Mouse (Mus musculus) lung, adult 18-20 months (tissue): ENCODE measurements at regions not wholly inside any gene's neighbourhood (a gene's known extent, or its start where the extent isn't known, plus 50 kb on each side); places are given as distances from the start of the nearest gene placed in this dataset.
A peak's percentile ranks its signal among the peaks of the same experiment; 100 is the strongest.

Experiments used
- DNase-seq, 2 experiments: peaks; one replicate each; pipeline ENCODE4 v3.0.0; 2022; ENCODE audit warnings: mixed read lengths in 2 of 2

DNA sequence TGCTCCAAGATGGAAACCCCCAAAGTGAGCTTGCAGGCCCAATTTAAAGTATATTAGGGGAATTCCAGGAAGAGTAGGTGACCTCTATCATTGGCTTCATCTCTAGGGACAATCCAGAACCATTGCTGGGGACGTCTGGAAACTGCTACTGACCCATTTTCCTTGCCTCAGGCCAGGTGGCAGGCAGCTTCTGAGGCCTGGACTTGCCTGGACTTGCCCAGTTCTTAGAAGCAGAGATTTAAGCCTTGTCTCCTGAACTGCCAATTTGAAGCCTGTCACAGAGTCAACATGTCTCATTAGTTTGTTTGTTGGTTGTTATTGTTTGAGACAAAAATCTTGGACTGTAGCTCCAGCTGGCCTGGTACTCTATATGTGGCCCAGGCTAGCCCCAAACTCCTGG is 151.1 kb downstream of the Sp3 start:
- no peak for DNase-seq

DNA sequence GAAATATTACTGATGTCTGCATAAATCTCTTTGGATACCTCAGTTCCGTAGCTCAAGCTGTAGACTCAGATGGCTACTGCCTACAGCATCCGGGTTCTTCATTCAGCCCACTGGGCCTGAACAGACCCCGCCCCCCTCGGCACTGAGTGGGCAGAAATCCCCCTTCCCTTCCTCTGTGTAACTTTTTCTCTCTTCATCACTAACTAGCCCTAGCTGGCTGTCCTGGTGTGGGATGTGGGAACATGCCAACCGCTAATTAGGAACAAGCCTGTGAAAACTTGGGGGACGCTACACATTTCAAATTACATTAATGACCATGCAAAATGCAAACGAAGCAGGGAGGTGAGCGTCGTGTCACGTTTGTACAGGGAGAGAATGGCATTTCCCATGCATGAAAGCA is 147.5 kb downstream of the Sp3 start:
- no peak for DNase-seq

DNA sequence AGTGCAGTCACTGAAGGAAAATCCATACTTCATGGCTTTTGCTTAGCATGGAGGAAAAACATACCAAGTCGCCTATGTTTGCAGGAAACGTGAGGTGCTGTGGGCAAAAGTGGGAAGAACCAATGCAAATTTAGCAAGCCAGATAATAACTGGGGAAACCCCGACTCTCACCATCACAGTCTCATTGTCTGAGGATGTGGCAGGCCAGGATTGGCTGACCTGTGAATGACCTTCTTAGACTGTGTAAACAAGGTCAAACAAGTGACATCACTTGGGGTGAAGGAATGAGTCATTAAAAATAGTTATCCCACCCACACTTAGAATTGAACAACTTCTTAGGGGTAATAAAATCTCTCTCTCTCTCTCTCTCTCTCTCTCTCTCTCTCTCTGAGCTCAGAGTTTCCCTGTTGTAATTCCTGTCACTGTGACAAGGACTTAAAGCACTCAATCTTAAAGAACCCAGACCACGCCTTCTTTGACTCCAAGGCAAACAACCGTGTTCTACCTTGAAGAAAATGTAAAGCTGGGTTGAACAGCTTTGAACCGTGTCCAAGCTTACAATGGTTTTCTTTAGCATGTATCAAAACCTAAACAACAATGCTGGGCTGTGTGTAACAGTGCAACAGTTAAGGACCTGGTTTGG is 142.0 kb downstream of the Sp3 start:
- DNase-seq = peak; percentile 14 to 19

DNA sequence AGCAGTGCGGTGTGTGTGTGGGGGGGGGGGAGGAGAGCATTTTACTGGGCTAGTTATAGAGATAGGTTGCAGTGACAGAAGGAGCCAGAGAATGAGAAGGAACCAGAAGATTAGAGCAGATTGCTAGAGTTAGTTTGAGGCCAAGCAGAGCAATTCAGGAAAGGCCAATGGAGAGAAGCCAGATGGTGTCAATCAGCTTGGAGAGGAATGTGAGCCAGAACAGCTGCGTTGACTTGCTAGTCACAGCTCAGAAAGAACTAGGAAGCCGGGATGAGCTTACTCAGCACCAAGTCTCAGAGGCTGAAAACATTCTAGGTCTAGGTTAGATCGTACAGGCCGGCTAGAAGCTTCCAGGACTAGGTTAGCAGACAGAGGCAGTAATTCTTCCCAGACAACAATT is 140.6 kb downstream of the Sp3 start:
- DNase-seq = no peak

DNA sequence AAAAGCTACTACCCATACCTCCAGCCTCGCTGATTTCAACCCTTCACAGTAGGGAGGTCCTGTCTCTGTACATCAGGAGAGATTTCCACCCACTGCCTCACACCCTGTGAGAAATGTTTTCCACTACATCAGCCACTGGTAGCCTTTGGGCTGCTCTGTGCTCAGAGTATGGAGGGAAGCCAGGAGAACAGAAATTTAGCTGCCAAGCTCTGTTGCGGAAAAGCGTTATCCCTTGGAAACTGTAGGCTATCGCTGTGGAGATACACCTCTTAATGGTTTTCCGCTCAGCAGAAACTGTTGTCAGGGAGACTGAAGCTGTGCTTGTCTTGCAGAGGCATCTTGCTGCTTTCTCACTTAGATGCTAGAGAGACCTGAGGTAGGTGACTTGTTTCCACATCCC is 138.9 kb downstream of the Sp3 start:
- no peak for DNase-seq

DNA sequence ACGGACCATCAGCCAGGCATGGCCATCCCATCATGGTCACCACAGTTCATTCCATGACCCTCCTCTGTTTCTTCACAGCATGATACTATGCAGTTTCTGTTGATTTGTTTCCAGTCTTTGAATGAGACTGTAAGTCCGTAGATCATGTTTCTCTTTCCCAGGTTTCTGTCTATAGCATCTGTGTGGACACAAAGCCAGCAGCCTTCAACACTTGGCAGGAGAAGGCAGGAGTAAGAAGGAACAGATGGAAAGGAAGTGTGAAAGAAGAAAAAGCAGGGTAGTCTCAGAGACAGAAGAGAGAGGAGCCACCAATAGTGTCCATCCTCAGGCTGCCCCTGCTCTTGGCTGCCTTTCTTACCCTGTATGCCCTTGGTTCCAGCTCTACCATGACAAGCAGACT is 136.6 kb downstream of the Sp3 start:
- DNase-seq = no peak

DNA sequence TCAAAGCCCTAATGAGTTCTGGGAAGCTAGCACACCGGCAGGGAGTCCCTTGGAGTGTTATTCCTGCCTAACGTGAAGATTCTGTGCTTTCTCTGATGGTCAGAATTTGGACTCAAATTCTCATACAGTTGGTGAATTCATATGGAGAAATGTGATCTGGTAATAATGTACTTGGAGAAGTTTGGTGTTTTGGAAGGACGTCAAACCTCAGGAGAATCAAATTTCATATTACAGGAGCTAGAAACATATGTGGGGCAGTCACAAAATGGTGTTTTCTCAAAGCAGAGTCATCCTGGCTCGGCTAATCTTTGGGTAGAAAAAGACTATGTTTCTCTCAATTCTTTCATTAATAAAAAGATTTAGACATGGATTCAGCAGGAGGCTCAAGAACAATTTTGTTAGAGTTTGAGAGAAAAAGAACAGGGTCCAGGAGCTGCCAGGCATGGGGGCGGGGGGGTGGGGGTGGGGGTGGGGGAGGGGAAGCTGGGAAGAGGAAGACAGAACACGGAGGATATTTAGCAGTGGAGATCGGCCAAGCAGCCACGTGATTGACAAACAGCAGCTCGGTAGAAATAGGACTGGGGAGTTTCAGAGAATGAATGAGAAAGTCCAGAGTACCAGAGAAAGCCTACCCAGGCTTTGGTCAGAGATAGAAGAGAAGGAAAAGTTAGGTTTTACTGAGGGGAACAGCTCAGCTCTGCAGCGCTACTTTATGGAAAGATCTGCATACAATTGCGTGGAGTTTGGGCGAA is 130.6 kb downstream of the Sp3 start:
- no peak for DNase-seq

DNA sequence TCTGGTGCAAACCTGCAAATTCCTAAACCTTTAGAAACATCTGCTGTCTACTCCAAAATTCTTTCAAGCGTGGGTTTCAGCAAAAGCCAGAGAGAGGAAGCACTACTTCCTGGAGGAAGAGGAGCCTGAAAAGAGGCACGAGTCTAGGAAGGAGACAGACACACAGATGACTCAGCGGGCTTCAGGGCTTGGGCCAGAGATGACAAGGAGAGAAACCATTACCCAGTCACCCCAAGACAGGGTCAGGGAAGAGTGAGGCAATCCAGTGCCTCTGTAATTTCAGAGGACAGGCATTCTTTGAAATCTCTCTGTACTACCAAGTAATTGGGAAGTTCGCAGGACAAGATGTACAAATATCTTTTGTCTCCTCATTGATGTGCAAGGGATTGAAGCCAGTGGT is 127.7 kb downstream of the Sp3 start:
- no peak for DNase-seq

DNA sequence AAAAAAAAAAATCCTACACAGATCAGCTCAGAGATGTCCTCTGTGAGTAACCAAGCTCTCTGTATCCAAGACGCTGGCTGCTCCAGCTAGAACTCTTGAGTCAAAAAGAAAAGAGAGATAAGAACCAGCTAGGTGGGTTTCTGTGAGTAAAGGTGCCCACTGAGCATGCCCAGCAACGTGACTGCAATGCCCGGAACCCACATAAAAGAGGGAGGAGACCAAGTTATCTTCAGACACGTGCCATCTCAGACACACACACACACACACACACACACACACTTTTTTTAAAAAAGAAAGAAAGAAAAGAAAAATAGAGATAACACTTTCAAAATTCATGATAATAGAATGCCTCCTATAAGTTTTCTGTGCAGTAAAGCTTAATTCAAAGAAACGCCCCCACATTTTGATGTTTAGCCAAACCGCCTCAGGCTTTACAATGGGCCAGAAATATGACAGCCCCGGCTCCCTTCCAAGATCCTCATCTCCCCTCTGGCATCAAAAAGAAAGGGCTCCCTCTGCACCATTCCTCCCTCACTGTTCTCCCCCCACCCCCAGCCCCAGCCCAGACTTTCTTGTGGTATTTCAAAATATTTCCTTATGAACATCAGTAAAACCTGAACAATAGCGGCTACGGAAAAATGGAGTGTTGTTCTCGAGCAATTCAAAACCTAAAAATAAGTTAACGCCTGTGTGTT is 124.8 kb downstream of the Sp3 start:
- no peak for DNase-seq

DNA sequence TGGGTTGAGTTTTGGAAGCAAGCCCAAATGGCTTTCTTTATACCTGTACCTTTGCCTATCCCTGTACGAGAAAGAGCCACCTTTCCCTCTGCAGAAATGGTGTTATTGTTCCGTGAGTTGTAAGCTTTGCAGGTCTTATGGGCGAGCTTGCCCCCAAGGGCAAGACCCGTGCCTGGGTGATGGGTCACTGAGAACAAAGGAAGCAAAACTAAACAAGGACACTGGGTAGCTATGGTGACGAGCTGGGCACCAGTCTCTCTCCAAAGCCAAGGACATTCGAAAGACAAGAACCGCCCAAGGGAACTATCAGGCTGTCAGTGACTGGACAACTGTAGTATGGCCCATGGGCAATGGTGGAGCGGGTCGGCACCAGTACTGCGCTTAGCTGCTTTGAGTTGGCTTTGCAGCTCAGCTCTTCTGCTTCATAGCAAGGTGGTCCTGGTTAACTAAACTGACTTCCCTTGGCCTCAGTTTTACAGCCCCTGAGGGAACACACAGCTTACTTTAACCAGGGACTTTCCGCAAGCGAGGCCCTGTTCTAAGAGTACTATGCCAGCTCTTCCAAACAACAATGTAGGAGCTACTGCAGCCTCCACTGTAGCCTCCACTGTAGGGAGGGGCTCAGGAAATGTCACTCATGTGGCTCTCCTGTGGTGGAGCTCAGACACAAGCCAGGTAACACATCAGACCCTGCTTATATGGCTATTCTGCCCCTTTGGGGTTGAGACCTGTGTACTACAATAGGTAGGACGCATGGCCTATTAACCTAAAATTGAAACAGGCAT is 124.1 kb downstream of the Sp3 start:
- no peak for DNase-seq

DNA sequence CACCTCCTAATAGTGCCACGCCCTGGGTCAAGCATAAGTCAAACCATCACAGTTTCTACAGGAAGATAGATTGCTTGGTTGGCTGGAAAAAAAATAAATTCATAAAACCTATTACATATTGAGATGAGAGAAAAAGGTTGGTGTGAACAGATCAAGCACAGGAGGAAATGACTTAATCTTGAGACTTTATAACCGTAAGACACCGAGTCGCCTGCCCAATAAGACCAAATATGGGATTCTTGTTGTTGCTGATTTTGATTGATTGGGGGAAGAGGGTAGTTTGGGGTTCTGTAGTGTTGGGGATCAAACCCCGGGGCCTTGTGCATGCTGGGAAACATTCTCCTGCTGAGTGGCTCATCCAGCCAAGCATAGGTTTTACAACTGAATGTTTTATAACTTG is 122.9 kb downstream of the Sp3 start:
- no peak for DNase-seq

DNA sequence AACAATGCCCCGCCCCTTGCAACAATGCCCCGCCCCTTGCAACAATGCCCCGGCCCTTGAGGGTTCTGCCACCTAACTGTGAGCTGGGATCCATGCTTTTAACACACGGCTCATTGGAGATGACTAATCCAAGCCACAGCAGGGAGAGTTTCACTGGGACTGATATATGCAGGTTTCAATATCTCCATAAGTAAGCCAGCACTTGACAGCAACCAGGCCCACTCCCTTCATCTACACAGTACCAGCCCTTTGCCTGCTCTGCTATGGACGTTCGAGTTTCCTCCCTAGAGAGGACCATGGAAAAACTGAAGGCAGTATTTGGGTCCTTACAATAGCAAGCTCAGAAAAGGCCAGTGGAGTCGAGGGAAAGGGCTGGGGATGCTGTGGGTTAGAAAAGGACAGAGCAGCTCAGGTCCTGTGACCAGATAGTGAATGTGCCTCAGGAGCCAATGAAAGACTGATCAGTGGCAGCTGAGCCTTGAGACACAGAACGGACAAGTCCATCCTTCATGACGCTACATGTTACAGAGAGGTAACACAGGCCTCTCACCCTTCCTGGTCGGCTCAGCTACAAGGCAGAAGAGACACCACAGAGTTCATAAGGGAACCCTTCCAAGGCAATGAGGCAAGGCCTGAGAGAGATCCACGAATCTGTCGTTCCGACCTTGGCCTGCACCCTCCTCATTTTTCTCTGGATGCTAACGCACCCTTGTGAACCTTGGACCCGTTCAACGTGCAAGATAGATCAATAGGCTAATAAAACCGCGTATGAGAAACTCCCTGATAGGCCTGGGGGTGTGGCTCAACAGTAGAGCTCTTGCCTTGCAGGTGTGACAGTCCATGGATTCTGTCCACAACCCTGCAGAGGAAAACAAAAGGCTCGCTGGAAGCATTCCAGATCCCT is 114.5 kb downstream of the Sp3 start:
- DNase-seq = no peak

DNA sequence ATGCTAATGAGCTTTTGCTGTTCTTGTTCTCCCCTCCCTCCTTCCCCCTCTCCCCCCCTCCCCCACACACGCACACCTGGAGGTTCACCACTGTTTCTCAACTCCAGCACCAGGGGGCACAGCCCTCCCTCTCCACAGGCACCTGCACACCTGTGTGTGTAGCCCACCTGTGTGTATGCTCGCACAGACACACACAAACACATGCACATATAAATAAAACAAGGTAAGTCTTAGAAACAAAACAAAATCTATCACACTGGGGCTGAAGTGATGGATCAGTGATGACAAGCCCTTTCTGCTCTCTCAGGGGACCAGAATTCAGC is 113.9 kb downstream of the Sp3 start:
- no peak for DNase-seq

DNA sequence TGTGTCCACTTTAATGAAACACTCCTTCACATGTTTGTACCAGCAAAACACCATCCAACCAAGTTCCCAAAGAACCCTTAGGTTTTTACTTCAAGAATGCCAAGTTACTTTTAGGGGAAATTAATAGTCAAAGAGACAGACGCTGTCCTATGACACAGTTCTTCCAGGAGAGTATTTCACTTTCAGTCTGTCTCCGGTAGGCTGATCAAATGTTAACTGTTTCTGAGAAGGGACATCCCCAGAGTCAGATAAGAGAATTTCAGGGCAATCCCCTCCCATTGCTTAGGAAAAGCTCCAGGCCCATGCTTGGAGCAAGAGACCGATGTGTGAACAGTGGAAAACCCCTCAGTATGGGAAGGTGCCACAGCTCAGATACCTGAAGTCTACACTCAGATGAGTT is 112.1 kb downstream of the Sp3 start:
- no peak for DNase-seq

DNA sequence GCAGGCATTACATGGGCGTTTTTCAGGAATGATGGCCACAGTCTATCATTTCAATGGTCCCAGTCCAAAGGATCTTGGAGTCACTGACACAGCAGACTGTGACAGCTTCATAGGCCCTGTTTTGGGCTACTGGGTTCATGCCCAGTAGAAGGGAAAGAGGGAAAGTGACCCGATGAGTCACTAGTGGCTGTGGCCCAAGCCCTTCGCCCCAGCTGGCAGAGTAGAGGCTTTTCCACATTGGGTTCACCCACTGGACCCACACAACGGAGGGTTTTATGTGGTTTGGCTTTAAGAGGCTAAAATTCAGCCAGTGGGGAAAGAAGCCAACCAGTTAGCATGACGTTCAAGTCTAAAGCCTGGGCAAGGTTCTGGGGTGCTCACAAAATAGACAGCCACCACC is 108.4 kb downstream of the Sp3 start:
- DNase-seq = peak in 1 of 2 experiments; percentile 20

DNA sequence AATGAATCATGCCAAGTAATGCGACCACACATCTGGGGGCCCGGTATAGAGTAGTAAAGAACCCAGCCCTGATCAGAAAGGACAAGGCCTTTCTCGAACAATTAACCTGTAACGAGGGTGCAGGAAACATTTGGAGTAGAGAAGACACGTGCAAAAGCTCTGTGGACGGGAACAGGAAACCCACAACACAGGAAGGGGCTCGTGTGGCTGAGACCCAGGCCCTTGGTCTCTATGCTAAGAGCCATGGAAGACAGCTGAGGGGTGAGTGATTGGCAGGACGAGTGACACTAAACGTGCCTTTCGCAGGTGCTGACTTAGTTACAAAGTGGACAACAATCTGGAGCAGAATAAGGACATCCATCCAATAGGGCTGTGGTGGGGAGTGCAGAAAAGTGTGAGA is 106.3 kb downstream of the Sp3 start:
- no peak for DNase-seq

DNA sequence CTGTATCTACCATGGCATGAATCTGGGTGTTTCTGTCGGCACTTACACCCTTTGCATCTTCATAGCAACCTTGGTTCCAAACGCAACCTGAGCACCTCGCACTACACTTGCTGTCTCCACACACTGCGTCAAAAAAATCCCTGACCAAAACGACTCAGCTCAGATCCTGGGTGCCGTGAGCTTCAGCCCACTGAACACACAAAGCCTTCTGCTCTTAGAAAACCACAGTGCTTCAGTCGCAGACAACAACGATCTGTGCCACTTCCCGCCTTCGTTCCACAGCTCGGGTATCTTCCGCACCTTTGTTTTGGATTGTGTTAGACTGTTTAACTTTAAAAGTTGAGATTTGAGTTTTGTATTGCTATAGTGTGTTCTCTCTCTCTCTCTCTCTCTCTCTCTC is 105.7 kb downstream of the Sp3 start:
- DNase-seq = no peak

DNA sequence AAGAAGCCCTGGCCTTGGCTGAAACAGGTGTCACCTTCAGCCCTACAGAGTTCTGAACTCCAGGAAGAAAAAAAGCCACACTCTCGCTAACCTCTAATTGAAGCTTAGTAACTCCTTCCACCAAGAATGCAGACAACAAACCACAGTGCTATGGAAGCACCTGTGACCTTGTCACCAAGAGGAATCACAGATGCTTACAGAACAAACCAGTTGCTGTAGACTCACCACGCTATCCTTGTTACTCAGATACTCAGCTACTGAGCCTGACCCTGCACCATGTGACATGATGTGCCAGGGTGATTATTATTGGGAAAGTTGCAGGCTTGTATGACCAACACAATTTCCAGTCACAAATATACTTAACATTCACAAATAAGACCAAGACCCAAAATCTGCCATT is 104.6 kb downstream of the Sp3 start:
- DNase-seq = no peak

DNA sequence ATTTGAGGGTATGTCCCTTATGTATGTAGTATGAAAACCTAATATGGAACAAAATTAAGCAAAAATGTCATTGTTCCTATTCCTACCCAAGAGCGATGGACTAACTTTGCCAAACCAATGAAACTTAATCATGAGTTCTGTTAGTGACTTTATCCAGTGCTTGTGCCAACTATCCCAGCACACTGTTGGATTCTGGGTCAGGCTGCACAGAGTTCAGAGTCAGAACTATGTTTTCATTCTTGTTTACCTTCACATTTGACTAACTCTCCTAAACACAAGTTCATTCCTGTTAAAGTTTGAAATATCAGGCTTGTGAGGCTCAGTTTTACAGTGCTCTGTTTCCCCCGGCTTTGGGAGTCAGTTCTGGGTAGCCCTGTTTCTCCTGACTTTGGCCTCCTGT is 100.2 kb downstream of the Sp3 start:
- no peak for DNase-seq

DNA sequence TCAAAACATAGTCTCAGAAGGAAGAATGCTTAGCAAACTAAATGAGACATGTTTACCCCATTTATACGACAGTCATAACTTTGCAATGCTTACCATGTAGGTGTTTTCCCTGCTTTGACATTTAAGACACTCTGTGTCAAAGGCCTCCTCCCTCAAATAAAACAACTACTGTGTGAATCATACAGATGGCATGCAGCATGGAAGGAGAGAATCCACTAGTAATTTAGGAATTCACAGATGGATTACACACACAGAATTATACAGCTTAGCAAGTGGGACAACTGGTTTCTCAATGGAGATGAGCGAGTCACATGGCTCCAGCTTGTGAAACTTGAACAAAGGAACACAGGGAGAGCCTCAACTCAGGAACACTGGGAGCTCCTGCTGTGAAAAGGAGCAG is 98.7 kb downstream of the Sp3 start:
- no peak for DNase-seq

DNA sequence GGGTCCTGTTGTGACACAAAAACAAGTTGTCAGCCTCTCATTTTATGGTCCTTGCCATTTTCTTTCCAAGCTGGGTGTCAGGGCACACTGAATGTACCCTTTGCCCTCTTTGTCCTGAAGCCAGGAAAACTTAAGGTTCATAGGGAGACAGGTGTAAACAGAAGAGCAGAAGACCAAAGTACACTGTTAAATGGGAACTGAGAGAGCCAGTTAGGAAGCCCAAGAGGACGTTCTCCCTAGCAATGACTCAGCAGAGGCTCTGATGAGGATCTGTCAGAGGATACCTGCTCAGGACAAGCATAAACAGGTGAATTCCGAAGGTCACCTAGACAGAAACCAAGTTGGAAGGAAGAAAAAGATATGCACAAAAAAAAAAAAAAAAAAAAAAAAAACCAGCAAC is 94.0 kb downstream of the Sp3 start:
- DNase-seq = no peak
